In genomic region chr15:56065872-56066534, GRCm38 (mm10) we compare ENCODE assay signal across 7 mouse cellular contexts.
DNase-seq lines count a peak whose midpoint lies in the region; ATAC-seq lines count a peak whose summit lies in the region.

No protein-coding gene starts in this region.

- WGBS in limb, embryonic 11.5 days, result 35% methylated on average over 7 of the region's 7 CpGs
- WGBS in limb, embryonic 10.5 days, result 37% methylated on average over 7 of the region's 7 CpGs
- WGBS in forebrain, embryonic 15.5 days, result 36% methylated on average over 7 of the region's 7 CpGs

- no peak for DNase-seq in limb, embryonic 11.5 days (ENCODE audit: low spot score)
- DNase-seq in limb, embryonic 10.5 days (ENCODE audit: low spot score), result no peak
- peak; percentile 9 for DNase-seq in WW6 (ENCODE audit: low read depth, low spot score)
- DNase-seq in mesoderm, embryonic 11.5 days (ENCODE audit: low read depth, low spot score), result peak; percentile 79
- no peak for DNase-seq in cerebellum, postnatal 36 days

- peak; percentile 70; the same call in 1 of the 2 replicates for ATAC-seq in limb, embryonic 11.5 days (ENCODE audit: insufficient number of reproducible peaks, low FRiP score, low TSS enrichment, low read depth)
- peak; percentile 85 for ATAC-seq in forebrain, embryonic 15.5 days (replicated peaks)
- ATAC-seq in monocyte, adult 5-6 weeks (replicated peaks; ENCODE audit: insufficient number of reproducible peaks, low FRiP score, low TSS enrichment, poor library complexity, severe bottlenecking), result no peak

- H3K27me3 ChIP-seq in limb, embryonic 11.5 days (ENCODE audit: control insufficient read depth, insufficient read depth, low read length), result no peaks in the 10 kb centered on the region
- H3K27me3 ChIP-seq in limb, embryonic 10.5 days (ENCODE audit: low read depth, poor library complexity, severe bottlenecking), result no peaks in the 10 kb centered on the region
- no peaks in the 10 kb centered on the region for H3K27me3 ChIP-seq in forebrain, embryonic 15.5 days

- H3K4me2 ChIP-seq in limb, embryonic 11.5 days (ENCODE audit: low read depth, severe bottlenecking), result no peak overlapping the region
- no peak overlapping the region for H3K4me2 ChIP-seq in forebrain, embryonic 15.5 days (replicated peaks)

- H3K27ac ChIP-seq in limb, embryonic 11.5 days (replicated peaks; ENCODE audit: low read depth, low read length), result no peak overlapping the region
- no peak overlapping the region for H3K27ac ChIP-seq in limb, embryonic 10.5 days
- H3K27ac ChIP-seq in forebrain, embryonic 15.5 days (replicated peaks), result no peak overlapping the region

- H3K9me3 ChIP-seq in limb, embryonic 11.5 days (ENCODE audit: control insufficient read depth, low read length), result no peaks in the 10 kb centered on the region
- H3K9me3 ChIP-seq in limb, embryonic 10.5 days (replicated peaks), result no peaks in the 10 kb centered on the region
- H3K9me3 ChIP-seq in forebrain, embryonic 15.5 days, result no peaks in the 10 kb centered on the region

- H3K9ac ChIP-seq in limb, embryonic 11.5 days (ENCODE audit: low read length), result no peak overlapping the region
- no peak overlapping the region for H3K9ac ChIP-seq in forebrain, embryonic 15.5 days (replicated peaks)

- H3K4me3 ChIP-seq in limb, embryonic 11.5 days (ENCODE audit: low read depth, low read length), result no peak overlapping the region
- no peak overlapping the region for H3K4me3 ChIP-seq in limb, embryonic 10.5 days
- no peak overlapping the region for H3K4me3 ChIP-seq in forebrain, embryonic 15.5 days

- 0 out of 2 replicates have a peak, but pooled peaks cover 7% of the 10 kb centered on the region for H3K4me1 ChIP-seq in limb, embryonic 11.5 days (ENCODE audit: control insufficient read depth, insufficient read depth, low read length)
- H3K4me1 ChIP-seq in limb, embryonic 10.5 days, result peaks cover 11% of the 10 kb centered on the region
- no peaks in the 10 kb centered on the region for H3K4me1 ChIP-seq in forebrain, embryonic 15.5 days

- no peaks in the 10 kb centered on the region for H3K36me3 ChIP-seq in limb, embryonic 11.5 days (ENCODE audit: control insufficient read depth, insufficient read depth, low read length)
- no peaks in the 10 kb centered on the region for H3K36me3 ChIP-seq in limb, embryonic 10.5 days
- H3K36me3 ChIP-seq in forebrain, embryonic 15.5 days, result no peaks in the 10 kb centered on the region

Comparison
In these comparisons a context has a peak if more than half of its experiments do, and no peak if none do; other contexts are left out.
1. DNase-seq: peak in WW6 (single experiment) and mesoderm, embryonic 11.5 days (single experiment); none in limb, embryonic 11.5 days (single experiment), limb, embryonic 10.5 days (single experiment) and cerebellum, postnatal 36 days (0 of 2).